Mouse (Mus musculus) intestine, postnatal 0 days (tissue): Measurements from ENCODE around the gene Mzf1. TPM values are rescaled to one million over a fixed set of nuclear protein-coding genes. Genes with fewer than 3 reads are reported as not detected.

Experiments used
- ATAC-seq: fragments of 200-750 bp; cut with Nextera tagmentation; 2 replicates; pipeline ENCODE4 v1.8.0; 2017; ENCODE audit warnings: mild to moderate bottlenecking, moderate TSS enrichment, moderate library complexity
- H3K27ac ChIP-seq: fragments of 300-500 bp; sonication (generic); 2 replicates; pipeline ENCODE4 v1.5.1; 2014; ENCODE audit warnings: mild to moderate bottlenecking, low read depth, low read length, moderate library complexity
- H3K27me3 ChIP-seq: fragments of 300-500 bp; sonication (generic); replicated peaks from 2 replicates; pipeline ENCODE4 v1.6.1; 2014; ENCODE audit warnings: low read length, mixed read lengths; ENCODE audit not compliant: control insufficient read depth, insufficient read depth
- H3K36me3 ChIP-seq: fragments of 300-500 bp; sonication (generic); 2 replicates; pipeline ENCODE4 v1.6.1; 2014; ENCODE audit warnings: mild to moderate bottlenecking, moderate library complexity; ENCODE audit not compliant: control insufficient read depth, insufficient read depth
- H3K4me1 ChIP-seq: fragments of 300-500 bp; sonication (generic); replicated peaks from 2 replicates; pipeline ENCODE4 v1.6.1; 2014; ENCODE audit warnings: antibody characterized with exemption, low read length, mixed read lengths; ENCODE audit not compliant: control insufficient read depth, insufficient read depth
- H3K4me2 ChIP-seq: fragments of 300-500 bp; sonication (generic); replicated peaks from 2 replicates; pipeline ENCODE4 v1.6.1; 2014; ENCODE audit warnings: low read depth, mild to moderate bottlenecking, moderate library complexity
- H3K4me3 ChIP-seq: fragments of 300-500 bp; sonication (generic); 2 replicates; pipeline ENCODE4 v1.5.1; 2014; ENCODE audit warnings: low read depth, low read length
- H3K9ac ChIP-seq: fragments of 300-500 bp; sonication (generic); 2 replicates; pipeline ENCODE4 v1.6.1; 2014; ENCODE audit warnings: mild to moderate bottlenecking, low read depth, low read length
- H3K9me3 ChIP-seq: fragments of 300-500 bp; sonication (generic); 2 replicates; pipeline ENCODE4 v1.6.1; 2016; ENCODE audit warnings: mixed run types; ENCODE audit not compliant: control insufficient read depth
- CTCF ChIP-seq: sonication (generic); IDR thresholded peaks from 2 replicates; pipeline ENCODE4 v1.5.1; 2016; ENCODE audit warnings: low read depth, mild to moderate bottlenecking, control low read depth, antibody characterized with exemption, moderate library complexity
- WGBS: fragments of 180-500 bp; shearing (Covaris S2); extraction: QIAGEN DNeasy Blood & Tissue Kit; methylation state at CpG from one replicate; pipeline ENCODE4 v1.1.7; 2014; 5-methylcytosine and 5-hydroxymethylcytosine counted together
- polyA plus RNA-seq: library from polyadenylated mRNA; unstranded; fragments of >200 nt; fragmentation: Nextera tagmentation; extraction: Ambion mirVana; gene quantifications from 2 replicates; pipeline ENCODE4 v1.2.1, GENCODE M21; 2015

Gene Mzf1
- polyA plus RNA-seq, 1 experiment from 2014 or later, result 0.83 TPM

DNA sequence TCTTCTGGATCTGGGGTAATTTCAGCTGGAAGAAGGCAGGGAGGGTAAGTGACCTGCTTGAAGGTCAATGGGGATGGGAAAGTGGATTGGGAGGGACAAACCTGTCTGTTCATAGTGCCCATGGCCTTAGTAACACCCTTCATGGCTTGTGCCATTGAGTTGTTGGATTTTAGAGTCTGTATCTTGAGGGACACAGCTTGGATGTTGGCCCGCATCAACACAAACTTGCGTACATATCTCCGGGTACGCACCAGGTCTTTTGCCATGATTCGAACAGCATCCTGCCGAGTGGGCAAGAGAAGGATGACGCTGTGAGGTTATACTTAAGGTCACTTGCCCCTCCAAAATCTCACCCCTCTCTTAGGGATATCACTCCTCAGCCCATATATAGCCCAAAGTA is 22.0 kb downstream of the Mzf1 start:
- H3K9ac ChIP-seq, result no peak overlapping the region
- no peak overlapping the region for H3K4me3 ChIP-seq
- ATAC-seq, result no peak
- H3K9me3 ChIP-seq, result no peaks in the 10 kb centered on the region
- H3K36me3 ChIP-seq, result peaks cover 61% of the 10 kb centered on the region
- 91% methylated on average over 7 of the region's 7 CpGs for WGBS
- H3K4me1 ChIP-seq, result 0 out of 2 replicates have a peak, but pooled peaks cover 4% of the 10 kb centered on the region
- no peak overlapping the region for H3K4me2 ChIP-seq
- no peak for TF ChIP-seq CTCF
- no peak overlapping the region for H3K27ac ChIP-seq
- no peaks in the 10 kb centered on the region for H3K27me3 ChIP-seq

DNA sequence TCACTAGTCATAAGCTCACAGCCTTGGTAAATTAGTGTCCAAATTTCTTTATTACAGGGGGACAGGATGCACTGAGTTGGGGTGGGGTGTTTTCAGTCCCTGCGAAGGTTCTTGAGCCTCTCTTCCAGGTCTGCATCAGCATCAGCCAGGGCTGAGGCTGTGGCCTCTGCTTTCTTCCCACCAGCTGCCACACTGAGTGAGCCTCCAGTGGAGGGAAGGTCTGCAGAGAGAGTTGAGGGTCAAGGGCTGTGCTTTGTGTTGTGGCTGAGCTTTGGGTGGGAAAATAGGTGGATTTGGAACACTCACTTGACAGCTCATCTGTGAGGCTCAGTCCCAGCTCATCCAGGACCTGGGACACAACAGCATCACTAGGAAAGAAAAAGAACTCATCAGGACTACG is 22.6 kb downstream of the Mzf1 start:
- H3K9me3 ChIP-seq, result no peaks in the 10 kb centered on the region
- H3K4me1 ChIP-seq, result 0 out of 2 replicates have a peak, but pooled peaks cover 4% of the 10 kb centered on the region
- peaks cover 67% of the 10 kb centered on the region for H3K36me3 ChIP-seq
- H3K27ac ChIP-seq, result no peak overlapping the region
- H3K4me3 ChIP-seq, result no peak overlapping the region
- no peak for ATAC-seq
- no peak overlapping the region for H3K9ac ChIP-seq
- 78% methylated on average over 2 of the region's 2 CpGs for WGBS
- no peak for TF ChIP-seq CTCF
- no peak overlapping the region for H3K4me2 ChIP-seq
- H3K27me3 ChIP-seq, result no peaks in the 10 kb centered on the region

DNA sequence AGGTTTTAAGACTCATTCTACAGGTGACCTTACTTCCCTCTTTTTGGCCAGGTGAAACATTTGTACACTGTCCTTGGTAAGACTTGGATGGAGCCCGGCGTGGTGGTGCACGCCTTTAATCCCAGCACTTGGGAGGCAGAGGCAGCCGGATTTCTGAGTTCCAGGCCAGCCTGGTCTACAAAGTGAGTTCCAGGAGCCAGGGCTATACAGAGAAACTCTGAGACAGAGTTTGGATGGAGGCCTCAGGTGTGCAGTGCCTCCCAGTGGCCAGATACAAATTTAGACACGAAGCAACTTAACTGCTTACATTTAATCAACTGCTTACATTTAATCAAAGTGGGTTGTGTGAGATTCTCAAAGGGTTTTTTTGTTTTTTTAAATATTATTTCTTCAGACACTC is 23.5 kb downstream of the Mzf1 start:
- Histone ChIP-seq H3K4me3 (no peak overlapping the region), H3K9ac (no peak overlapping the region), H3K27me3 (no peaks in the 10 kb centered on the region), H3K4me1 (0 out of 2 replicates have a peak, but pooled peaks cover 4% of the 10 kb centered on the region), H3K9me3 (no peaks in the 10 kb centered on the region), H3K27ac (no peak overlapping the region), H3K4me2 (no peak overlapping the region), H3K36me3 (peaks cover 67% of the 10 kb centered on the region)
- no peak for ATAC-seq
- peak; percentile 66 for TF ChIP-seq CTCF
- WGBS, result 59% methylated on average over 5 of the region's 5 CpGs

DNA sequence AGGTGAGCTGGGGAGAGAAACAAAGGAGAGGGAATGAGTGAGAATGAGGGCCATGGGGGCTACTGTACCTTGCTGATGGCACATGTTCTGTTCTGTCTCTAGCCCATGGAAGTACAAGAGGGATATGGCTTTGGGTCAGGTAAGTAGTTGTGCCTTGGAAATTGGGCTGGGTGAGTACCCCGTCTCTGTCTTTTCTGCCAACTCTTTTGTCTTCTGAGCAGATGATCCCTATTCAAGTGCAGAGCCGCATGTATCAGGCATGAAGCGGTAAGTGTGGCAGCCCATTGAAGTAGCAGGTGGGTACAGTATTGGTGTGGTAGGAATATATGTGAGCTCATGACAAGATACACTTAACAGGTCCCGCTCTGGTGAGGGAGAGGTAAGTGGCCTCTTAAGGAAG is 25.6 kb downstream of the Mzf1 start:
- peak overlapping the region; percentile 28; the same call in 1 of the 2 replicates for H3K27ac ChIP-seq
- ATAC-seq, result no peak
- no peaks in the 10 kb centered on the region for H3K4me1 ChIP-seq
- H3K4me3 ChIP-seq, result no peak overlapping the region
- no peak overlapping the region for H3K4me2 ChIP-seq
- H3K27me3 ChIP-seq, result no peaks in the 10 kb centered on the region
- TF ChIP-seq CTCF, result no peak
- 95% methylated on average over 4 of the region's 4 CpGs for WGBS
- H3K9me3 ChIP-seq, result no peaks in the 10 kb centered on the region
- H3K36me3 ChIP-seq, result peaks cover 61% of the 10 kb centered on the region
- H3K9ac ChIP-seq, result no peak overlapping the region

DNA sequence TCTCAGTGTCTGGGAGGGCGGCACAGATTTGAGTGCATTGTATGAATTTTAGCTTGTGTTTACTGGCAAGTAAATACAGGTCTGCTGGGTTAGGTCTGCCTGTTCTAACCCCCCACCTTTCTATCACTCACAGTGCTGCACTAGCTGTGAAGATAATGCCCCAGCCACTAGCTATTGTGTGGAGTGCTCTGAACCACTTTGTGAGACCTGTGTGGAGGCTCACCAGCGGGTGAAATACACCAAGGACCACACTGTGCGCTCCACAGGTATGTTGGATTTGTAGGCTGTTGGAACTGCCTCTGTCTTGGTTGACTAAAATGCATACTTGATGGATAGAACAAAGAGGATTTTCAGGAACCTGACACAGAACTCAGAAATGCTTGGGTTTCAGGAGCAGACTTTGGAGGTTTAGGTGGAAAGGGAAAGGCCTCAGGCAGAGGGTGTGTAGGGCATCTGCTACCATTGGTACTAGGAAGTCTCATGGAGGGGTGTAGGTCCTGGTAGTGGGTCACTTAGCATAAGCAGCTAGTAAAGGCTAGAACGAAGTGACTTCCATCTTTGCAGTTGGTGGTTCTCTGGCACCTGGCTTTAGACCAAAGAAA is 29.0 kb downstream of the Mzf1 start:
- Histone ChIP-seq H3K27ac (no peak overlapping the region), H3K4me1 (no peaks in the 10 kb centered on the region), H3K9ac (peak overlapping the region; percentile 83; the same call in 1 of the 2 replicates), H3K27me3 (no peaks in the 10 kb centered on the region), H3K4me3 (peak overlapping the region; percentile 73), H3K9me3 (no peaks in the 10 kb centered on the region), H3K36me3 (peaks cover 39% of the 10 kb centered on the region), H3K4me2 (peak overlapping the region; percentile 82)
- 16% methylated on average over 4 of the region's 4 CpGs for WGBS
- TF ChIP-seq CTCF, result no peak
- no peak for ATAC-seq

DNA sequence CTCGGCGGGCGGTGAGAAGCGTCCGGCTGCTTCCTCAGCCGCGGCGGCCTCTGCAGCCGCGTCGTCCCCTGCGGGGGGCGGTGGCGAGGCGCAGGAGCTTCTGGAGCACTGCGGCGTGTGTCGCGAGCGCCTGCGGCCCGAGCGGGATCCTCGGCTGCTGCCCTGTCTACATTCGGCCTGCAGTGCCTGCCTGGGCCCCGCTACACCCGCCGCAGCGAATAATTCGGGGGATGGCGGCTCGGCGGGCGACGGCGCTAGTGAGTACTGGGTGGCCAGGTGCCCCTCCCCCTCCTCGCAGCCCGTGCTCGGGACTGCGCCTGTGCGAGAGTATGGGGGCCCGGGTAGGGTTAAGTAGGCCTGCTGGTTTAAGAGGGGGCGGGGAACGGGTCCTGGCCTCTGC is 29.8 kb downstream of the Mzf1 start:
- under 1% methylated on average over 27 of the region's 44 CpGs for WGBS

More for the DNA sequence above, 29.8 kb downstream of the Mzf1 start:
- H3K4me1 ChIP-seq, result no peaks in the 10 kb centered on the region
- peak overlapping the region; percentile 97 for H3K27ac ChIP-seq
- H3K4me2 ChIP-seq, result peak overlapping the region; percentile 82
- H3K27me3 ChIP-seq, result no peaks in the 10 kb centered on the region
- peaks cover 31% of the 10 kb centered on the region for H3K36me3 ChIP-seq
- peak overlapping the region; percentile 83 for H3K9ac ChIP-seq
- peak; percentile 63 for TF ChIP-seq CTCF
- ATAC-seq, result peak; percentile 35
- H3K4me3 ChIP-seq, result peak overlapping the region; percentile 73
- H3K9me3 ChIP-seq, result no peaks in the 10 kb centered on the region
